ENCODE assay signal across 19 mouse cellular contexts in genomic region chr16:63011151-63011734, GRCm38 (mm10).
DNase-seq lines count a peak whose midpoint lies in the region; ATAC-seq lines count a peak whose summit lies in the region.
"Had no signal": no experiment of that assay in that cellular context is flagged by ENCODE, and none has a peak within 500 bp of the region (broad histone marks: within the 10 kb centered on the region; RNA-seq: fewer than 3 reads in every experiment).

No protein-coding gene starts in this region.

- ATAC-seq in midbrain, embryonic 11.5 days (ENCODE audit: low FRiP score), result 0 out of 2 replicates have a peak, but pooled peaks have one; percentile 25
- ATAC-seq in midbrain, embryonic 16.5 days, result no peak
- ATAC-seq in megakaryocyte-erythroid progenitor cell, adult 5-6 weeks (replicated peaks; ENCODE audit: low FRiP score, low TSS enrichment, poor library complexity, severe bottlenecking), result no peak
- ATAC-seq: forebrain, embryonic 14.5 days; intestine, embryonic 16.5 days had no signal

- 23% methylated on average over 4 of the region's 4 CpGs for WGBS in midbrain, embryonic 11.5 days
- WGBS in midbrain, embryonic 16.5 days, result 19% methylated on average over 4 of the region's 4 CpGs

- no peak overlapping the region for H3K27ac ChIP-seq in midbrain, embryonic 11.5 days (ENCODE audit: low read depth, low read length)
- H3K27ac ChIP-seq in midbrain, embryonic 16.5 days (ENCODE audit: low read length), result no peak overlapping the region
- H3K27ac ChIP-seq: embryonic facial prominence, embryonic 12.5 days; heart, embryonic 10.5 days; hindbrain, embryonic 13.5 days had no signal

- no peaks in the 10 kb centered on the region for H3K9me3 ChIP-seq in midbrain, embryonic 11.5 days (ENCODE audit: control insufficient read depth, low read length)
- no peaks in the 10 kb centered on the region for H3K9me3 ChIP-seq in midbrain, embryonic 16.5 days (replicated peaks; ENCODE audit: control insufficient read depth, low read length, poor library complexity, severe bottlenecking)
- H3K9me3 ChIP-seq: embryonic facial prominence, embryonic 12.5 days; heart, embryonic 10.5 days; hindbrain, embryonic 13.5 days had no signal

- no peak overlapping the region for H3K4me2 ChIP-seq in midbrain, embryonic 11.5 days
- no peak overlapping the region for H3K4me2 ChIP-seq in midbrain, embryonic 16.5 days (ENCODE audit: low read length)
- H3K4me2 ChIP-seq: embryonic facial prominence, embryonic 12.5 days; hindbrain, embryonic 13.5 days had no signal

- H3K36me3 ChIP-seq in midbrain, embryonic 11.5 days (ENCODE audit: control insufficient read depth, insufficient read depth, low read length), result no peaks in the 10 kb centered on the region
- no peaks in the 10 kb centered on the region for H3K36me3 ChIP-seq in midbrain, embryonic 16.5 days (ENCODE audit: control insufficient read depth, insufficient read depth, low read length)
- H3K36me3 ChIP-seq: embryonic facial prominence, embryonic 12.5 days; heart, embryonic 10.5 days; hindbrain, embryonic 13.5 days had no signal

- no peaks in the 10 kb centered on the region for H3K27me3 ChIP-seq in midbrain, embryonic 11.5 days (ENCODE audit: control insufficient read depth, insufficient read depth, low read length)
- no peaks in the 10 kb centered on the region for H3K27me3 ChIP-seq in midbrain, embryonic 16.5 days (ENCODE audit: control insufficient read depth, insufficient read depth, low read depth, low read length)
- H3K27me3 ChIP-seq: embryonic facial prominence, embryonic 12.5 days; hindbrain, embryonic 13.5 days had no signal

- peak; percentile 85 for DNase-seq in midbrain, embryonic 11.5 days (ENCODE audit: low spot score, missing footprints)
- peak; percentile 57 for DNase-seq in embryo, embryonic 10 days (ENCODE audit: low spot score)
- peak; percentile 18 for DNase-seq in embryo, embryonic 9.5 days (ENCODE audit: extremely low spot score)
- no peak for DNase-seq in testis, postnatal 10 days (ENCODE audit: low spot score)
- DNase-seq in right cerebral cortex, adult 2 months (ENCODE audit: low spot score in 2 of 2), result no peak
- DNase-seq: adrenal gland, postnatal 10 days; cerebellum, adult 11-12 months; cerebellum, adult 9-10 months; cerebellum, postnatal 25 days; heart, adult 18-20 months; heart, postnatal 10 days; heart, postnatal 4 days had no signal

- H3K4me1 ChIP-seq in midbrain, embryonic 11.5 days (ENCODE audit: control insufficient read depth, insufficient read depth, low read length), result no peaks in the 10 kb centered on the region
- H3K4me1 ChIP-seq in midbrain, embryonic 16.5 days (ENCODE audit: control insufficient read depth, insufficient read depth, low read length), result no peaks in the 10 kb centered on the region
- H3K4me1 ChIP-seq: embryonic facial prominence, embryonic 12.5 days; heart, embryonic 10.5 days; hindbrain, embryonic 13.5 days had no signal

- no peak overlapping the region for H3K4me3 ChIP-seq in midbrain, embryonic 11.5 days (ENCODE audit: low read depth, low read length)
- no peak overlapping the region for H3K4me3 ChIP-seq in midbrain, embryonic 16.5 days (ENCODE audit: low read depth, low read length)
- H3K4me3 ChIP-seq: embryonic facial prominence, embryonic 12.5 days; heart, embryonic 10.5 days; hindbrain, embryonic 13.5 days had no signal

- H3K9ac ChIP-seq in midbrain, embryonic 11.5 days (ENCODE audit: low read length), result no peak overlapping the region
- no peak overlapping the region for H3K9ac ChIP-seq in midbrain, embryonic 16.5 days (ENCODE audit: low read depth, low read length)
- H3K9ac ChIP-seq: embryonic facial prominence, embryonic 12.5 days; hindbrain, embryonic 13.5 days had no signal

Comparison
In these comparisons a context has a peak if more than half of its experiments do, and no peak if none do; other contexts are left out.
1. DNase-seq: peak in midbrain, embryonic 11.5 days (single experiment), embryo, embryonic 10 days (single experiment) and embryo, embryonic 9.5 days (single experiment); none in testis, postnatal 10 days (single experiment) and right cerebral cortex, adult 2 months (0 of 2).